Mouse (Mus musculus) adrenal gland, adult 18-20 months (tissue): Measurements from ENCODE around the gene Prelp. TPM values are rescaled to one million over a fixed set of nuclear protein-coding genes. Genes with fewer than 3 reads are reported as not detected.

Experiments
- DNase-seq, 2 experiments: peaks; one replicate each; pipeline ENCODE4 v3.0.0; 2021 to 2022; ENCODE audit warnings: low spot score in 2 of 2
- total RNA-seq, 2 experiments: library from RNA; stranded (reverse); gene quantifications; 1 replicate in 1 of 2; 2 replicates in 1 of 2; pipeline ENCODE4 v1.2.3; 2021

Prelp gene
- total RNA-seq, 2 experiments from 2014 or later = 43.0 to 91.5 TPM

- no peak for DNase-seq
These were observed 15.0 kb upstream of the Prelp start for GRCm38 (mm10) chr1:133936169-133936568.

GRCm38 (mm10) chr1:133934354-133934963 lies 13.2 kb upstream of the Prelp start:
- DNase-seq = no peak

- DNase-seq = no peak
These were observed 12.3 kb upstream of the Prelp start for GRCm38 (mm10) chr1:133933301-133934195.

GRCm38 (mm10) chr1:133929980-133930379 lies 8.8 kb upstream of the Prelp start:
- DNase-seq = no peak

- no peak for DNase-seq
These were observed 4.0 kb upstream of the Prelp start for GRCm38 (mm10) chr1:133925223-133925622.

- DNase-seq = no peak
These were observed 3.1 kb upstream of the Prelp start for GRCm38 (mm10) chr1:133924141-133924875.

- DNase-seq = no peak
These were observed 1.9 kb upstream of the Prelp start for GRCm38 (mm10) chr1:133923071-133923470.

- no peak for DNase-seq
These were observed 338 bp downstream of the Prelp start for GRCm38 (mm10) chr1:133920876-133921275.

- DNase-seq = no peak
These were observed 813 bp downstream of the Prelp start for GRCm38 (mm10) chr1:133920401-133920800.

- DNase-seq = no peak
These were observed 3.1 kb downstream of the Prelp start for GRCm38 (mm10) chr1:133918088-133918470.

GRCm38 (mm10) chr1:133917456-133918087 lies 3.6 kb downstream of the Prelp start:
- DNase-seq = peak; percentile 41 to 56

GRCm38 (mm10) chr1:133915723-133916355 lies 5.4 kb downstream of the Prelp start:
- DNase-seq = peak; percentile 45 to 62

GRCm38 (mm10) chr1:133915115-133915514 lies 6.1 kb downstream of the Prelp start:
- DNase-seq = no peak

GRCm38 (mm10) chr1:133913018-133913417 lies 8.2 kb downstream of the Prelp start:
- no peak for DNase-seq

- DNase-seq = peak; percentile 73 to 81
These were observed 9.8 kb downstream of the Prelp start for GRCm38 (mm10) chr1:133911456-133911855.

GRCm38 (mm10) chr1:133911008-133911407 lies 10.2 kb downstream of the Prelp start:
- DNase-seq = no peak

- no peak for DNase-seq
These were observed 11.1 kb downstream of the Prelp start for GRCm38 (mm10) chr1:133910108-133910507.

GRCm38 (mm10) chr1:133908659-133909575 lies 12.3 kb downstream of the Prelp start:
- DNase-seq = peak; percentile 51 to 52

- peak in 1 of 2 experiments; percentile 56 for DNase-seq
These were observed 13.1 kb downstream of the Prelp start, which contains the start of gene Optc for GRCm38 (mm10) chr1:133907949-133908658. Gene Optc, minus strand, starts transcription at chr1:133907999.
